Mouse (Mus musculus) thymus, adult 2 months (tissue): ENCODE measurements around the gene Pik3ca. TPM values are rescaled to one million over a fixed set of nuclear protein-coding genes. Genes with fewer than 3 reads are reported as not detected.

ENCODE experiments used
- DNase-seq: peaks from one replicate; pipeline ENCODE4 v3.0.0; 2021
- H3K27ac ChIP-seq: fragments of 200-500 bp; 2 replicates; pipeline ENCODE4 v1.5.1; 2012; ENCODE audit warnings: low read length, control low read depth; ENCODE audit not compliant: control insufficient read depth, insufficient read depth
- H3K27me3 ChIP-seq: fragments of 200-500 bp; 2 replicates; pipeline ENCODE4 v1.6.1; 2012; ENCODE audit warnings: mild to moderate bottlenecking, low read length, moderate library complexity, mixed read lengths; ENCODE audit not compliant: control insufficient read depth, insufficient read depth
- H3K36me3 ChIP-seq: fragments of 200-500 bp; 2 replicates; pipeline ENCODE4 v1.6.1; 2012; ENCODE audit warnings: mild to moderate bottlenecking, low read length, moderate library complexity; ENCODE audit not compliant: control insufficient read depth, insufficient read depth
- H3K4me1 ChIP-seq: fragments of 200-500 bp; replicated peaks from 2 replicates; pipeline ENCODE4 v1.6.1; 2012; ENCODE audit warnings: low read length; ENCODE audit not compliant: control insufficient read depth, insufficient read depth
- H3K4me3 ChIP-seq: fragments of 200-500 bp; 2 replicates; pipeline ENCODE4 v1.5.1; 2012; ENCODE audit warnings: mild to moderate bottlenecking, low read length, control low read depth, moderate library complexity; ENCODE audit not compliant: control insufficient read depth, insufficient read depth
- CTCF ChIP-seq: fragments of 200-500 bp; IDR thresholded peaks from 2 replicates; pipeline ENCODE4 v1.5.1; 2012; ENCODE audit warnings: mild to moderate bottlenecking, control low read depth, low read length, moderate library complexity, borderline replicate concordance; ENCODE audit not compliant: control insufficient read depth, poor library complexity, insufficient read depth; ENCODE audit errors: extremely low read depth
- POLR2A ChIP-seq: fragments of 200-500 bp; IDR thresholded peaks from 2 replicates; pipeline ENCODE4 v1.6.1; 2012; ENCODE audit warnings: mild to moderate bottlenecking, low read length, control low read depth, moderate library complexity; ENCODE audit not compliant: control insufficient read depth, poor library complexity, insufficient read depth; ENCODE audit errors: extremely low read depth
- WGBS: fragments of 180-500 bp; shearing (Covaris S2); methylation state at CpG from one replicate; pipeline ENCODE4 v1.1.7; 2018; 5-methylcytosine and 5-hydroxymethylcytosine counted together
- polyA plus RNA-seq: library from polyadenylated mRNA; depleted of rRNA; stranded (reverse); fragments of >200 nt; gene quantifications from 2 replicates; pipeline ENCODE4 v1.2.3, GENCODE M21; 2012

The Pik3ca gene
- polyA plus RNA-seq, 1 experiment, result 10.2 TPM

DNA sequence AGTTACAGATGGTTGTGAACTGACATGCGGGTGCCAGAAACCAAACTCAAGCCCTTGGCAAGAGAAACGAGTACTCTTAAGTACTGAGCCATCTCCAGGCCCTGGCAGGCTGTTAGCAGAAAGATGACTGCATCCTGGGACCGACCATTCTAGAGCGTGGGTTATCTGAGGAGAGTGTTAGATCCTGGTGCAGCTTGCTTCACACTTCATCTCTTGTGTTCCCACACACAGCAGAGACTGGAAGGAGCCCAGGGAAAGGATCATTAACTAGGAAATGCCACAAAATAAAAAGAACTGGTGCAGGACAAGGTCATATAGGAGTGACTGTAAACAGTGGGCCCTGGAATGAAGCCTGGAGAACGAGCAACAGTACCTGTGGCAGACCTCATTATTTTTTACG lies 73.6 kb downstream of the Pik3ca start:
- no peak overlapping the region for H3K4me3 ChIP-seq
- no peaks in the 10 kb centered on the region for H3K36me3 ChIP-seq
- TF ChIP-seq POLR2A (no peak), CTCF (no peak)
- no peak for DNase-seq
- no peaks in the 10 kb centered on the region for H3K27me3 ChIP-seq
- H3K4me1 ChIP-seq, result no peaks in the 10 kb centered on the region
- no peak overlapping the region for H3K27ac ChIP-seq
- 86% methylated on average over 6 of the region's 6 CpGs for WGBS

- Histone ChIP-seq H3K27ac (no peak overlapping the region), H3K36me3 (no peaks in the 10 kb centered on the region), H3K27me3 (no peaks in the 10 kb centered on the region), H3K4me1 (no peaks in the 10 kb centered on the region), H3K4me3 (no peak overlapping the region)
- 79% methylated on average over 14 of the region's 14 CpGs for WGBS
- no peak for DNase-seq
- TF ChIP-seq POLR2A (no peak), CTCF (no peak)
These were observed 74.9 kb downstream of the Pik3ca start for GRCm38 (mm10) chr3:32472191-32472900.

DNA sequence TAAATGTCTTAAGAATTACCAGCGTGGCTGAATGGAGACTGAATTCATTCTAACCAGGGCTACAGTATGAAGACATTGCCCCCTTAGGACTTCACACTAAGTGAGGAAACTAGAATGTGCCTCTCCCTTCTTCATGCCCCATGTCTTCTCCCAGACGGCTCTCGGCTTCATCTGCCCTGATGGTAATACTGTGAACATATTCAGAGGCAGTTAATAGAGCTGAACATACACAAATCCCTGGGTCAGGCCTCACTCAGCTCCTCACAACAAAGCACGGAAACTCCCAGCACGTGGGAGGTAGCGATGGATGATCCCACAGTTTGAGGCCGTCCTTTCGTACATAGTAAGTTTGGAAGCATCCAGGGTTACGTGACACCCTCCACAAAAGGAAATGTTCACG lies 75.7 kb downstream of the Pik3ca start:
- H3K4me1 ChIP-seq, result no peaks in the 10 kb centered on the region

GRCm38 (mm10) chr3:32479961-32480360 lies 82.5 kb downstream of the Pik3ca start:
- no peak for DNase-seq
- no peaks in the 10 kb centered on the region for H3K27me3 ChIP-seq
- 96% methylated on average over 7 of the region's 7 CpGs for WGBS
- no peaks in the 10 kb centered on the region for H3K36me3 ChIP-seq
- H3K27ac ChIP-seq, result no peak overlapping the region
- H3K4me3 ChIP-seq, result no peak overlapping the region
- TF ChIP-seq POLR2A (no peak), CTCF (no peak)
- H3K4me1 ChIP-seq, result no peaks in the 10 kb centered on the region

More for the DNA sequence above, 75.7 kb downstream of the Pik3ca start:
- no peak overlapping the region for H3K4me3 ChIP-seq
- no peak for DNase-seq
- no peaks in the 10 kb centered on the region for H3K36me3 ChIP-seq
- no peak overlapping the region for H3K27ac ChIP-seq
- no peaks in the 10 kb centered on the region for H3K27me3 ChIP-seq
- TF ChIP-seq CTCF, result no peak
- TF ChIP-seq POLR2A, result no peak
- WGBS, result 90% methylated on average over 10 of the region's 10 CpGs

DNA sequence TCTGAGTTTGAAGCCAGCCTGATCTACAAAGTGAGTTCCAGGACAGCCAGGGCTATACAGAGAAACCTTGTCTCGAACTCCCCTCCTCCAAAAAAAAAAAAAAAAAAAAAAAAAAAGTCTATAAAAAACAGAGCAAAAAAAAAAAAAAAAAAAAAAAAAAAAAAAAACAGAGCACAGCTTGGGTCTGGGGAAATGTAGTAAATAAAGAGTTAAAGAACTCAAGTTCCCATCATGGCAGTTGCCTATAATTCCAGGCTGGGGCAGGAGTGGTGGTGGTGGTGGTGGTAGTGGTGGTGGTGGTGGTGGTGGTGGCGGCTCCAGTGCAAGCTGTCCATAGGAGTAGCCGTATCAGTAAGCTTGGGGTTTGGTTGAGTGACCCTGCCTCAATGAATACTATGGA lies 85.6 kb downstream of the Pik3ca start:
- H3K4me1 ChIP-seq, result no peaks in the 10 kb centered on the region
- no peak overlapping the region for H3K27ac ChIP-seq
- no peaks in the 10 kb centered on the region for H3K27me3 ChIP-seq
- H3K4me3 ChIP-seq, result no peak overlapping the region
- H3K36me3 ChIP-seq, result no peaks in the 10 kb centered on the region
- WGBS, result 84% methylated on average over 3 of the region's 3 CpGs
- no peak for DNase-seq
- TF ChIP-seq CTCF, result no peak
- TF ChIP-seq POLR2A, result no peak

DNA sequence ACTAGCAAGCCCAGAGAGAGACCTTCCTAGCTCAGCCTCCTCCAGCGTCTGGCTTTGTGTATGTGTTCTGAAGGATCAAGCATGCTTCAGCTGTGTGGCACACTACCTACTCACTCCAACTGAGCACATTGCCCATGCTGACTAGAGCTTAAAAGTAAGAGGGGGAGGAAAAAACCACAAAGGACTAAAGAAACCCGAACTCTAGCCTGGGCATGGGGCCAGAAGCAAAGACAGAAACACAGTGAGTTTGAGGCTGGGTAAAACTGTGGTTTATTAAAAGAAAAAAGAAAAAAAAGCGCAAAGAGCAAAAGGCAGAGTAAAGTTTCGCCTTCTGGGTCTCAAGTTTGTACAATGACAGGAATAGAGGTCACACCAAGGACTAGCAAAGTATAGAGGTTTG lies 89.1 kb downstream of the Pik3ca start:
- no peak overlapping the region for H3K27ac ChIP-seq
- TF ChIP-seq POLR2A (no peak), CTCF (no peak)

More for the DNA sequence above, 89.1 kb downstream of the Pik3ca start:
- Histone ChIP-seq H3K36me3 (no peaks in the 10 kb centered on the region), H3K27me3 (no peaks in the 10 kb centered on the region), H3K4me1 (no peaks in the 10 kb centered on the region), H3K4me3 (no peak overlapping the region)
- no peak for DNase-seq
- 12% methylated on average over 4 of the region's 4 CpGs for WGBS
